Mouse (Mus musculus) midbrain, postnatal 0 days (tissue): ENCODE results near the gene Pld3. TPM values are rescaled to one million over a fixed set of nuclear protein-coding genes. Genes with fewer than 3 reads are reported as not detected.
A peak's percentile ranks its signal among the peaks of the same experiment; 100 is the strongest.

Source experiments
- ATAC-seq: fragments of 200-750 bp; cut with Nextera tagmentation; 2 replicates; pipeline ENCODE4 v1.8.0; 2017; ENCODE audit warnings: moderate number of reproducible peaks, mild to moderate bottlenecking, moderate TSS enrichment, moderate library complexity; ENCODE audit not compliant: low FRiP score
- DNase-seq: peaks from one replicate; pipeline ENCODE4 v3.0.0-alpha.2; 2015; ENCODE audit warnings: low spot score
- H3K27ac ChIP-seq: fragments of 300-500 bp; sonication (generic); 2 replicates; pipeline ENCODE4 v1.5.1; 2014; ENCODE audit warnings: low read depth, mild to moderate bottlenecking, low read length, mixed read lengths
- H3K27me3 ChIP-seq: fragments of 300-500 bp; sonication (generic); 2 replicates; pipeline ENCODE4 v1.6.1; 2014; ENCODE audit warnings: low read length, control low read depth, mixed read lengths; ENCODE audit not compliant: insufficient read depth
- H3K36me3 ChIP-seq: fragments of 300-500 bp; sonication (generic); 2 replicates; pipeline ENCODE4 v1.6.1; 2014; ENCODE audit warnings: low read length, control low read depth, mixed read lengths; ENCODE audit not compliant: insufficient read depth
- H3K4me1 ChIP-seq: fragments of 300-500 bp; sonication (generic); 2 replicates; pipeline ENCODE4 v1.6.1; 2014; ENCODE audit warnings: mild to moderate bottlenecking, control low read depth, antibody characterized with exemption, low read length, mixed read lengths; ENCODE audit not compliant: insufficient read depth
- H3K4me2 ChIP-seq: fragments of 300-500 bp; sonication (generic); 2 replicates; pipeline ENCODE4 v1.6.1; 2014; ENCODE audit warnings: low read depth, mild to moderate bottlenecking, low read length, mixed read lengths; ENCODE audit not compliant: poor library complexity, severe bottlenecking
- H3K4me3 ChIP-seq: fragments of 300-500 bp; sonication (generic); 2 replicates; pipeline ENCODE4 v1.5.1; 2014; ENCODE audit warnings: low read depth, mild to moderate bottlenecking, low read length, moderate library complexity
- H3K9ac ChIP-seq: fragments of 300-500 bp; sonication (generic); replicated peaks from 2 replicates; pipeline ENCODE4 v1.6.1; 2014; ENCODE audit warnings: mild to moderate bottlenecking, low read length, moderate library complexity, mixed read lengths; ENCODE audit not compliant: poor library complexity, severe bottlenecking
- H3K9me3 ChIP-seq: fragments of 300-500 bp; sonication (generic); 2 replicates; pipeline ENCODE4 v1.6.1; 2016; ENCODE audit warnings: low read length, control low read depth
- CTCF ChIP-seq: IDR thresholded peaks from 2 replicates; pipeline ENCODE4 v1.5.1; 2016; ENCODE audit warnings: antibody characterized with exemption, mild to moderate bottlenecking
- WGBS: fragments of 180-500 bp; shearing (Covaris S2); extraction: QIAGEN DNeasy Blood & Tissue Kit; methylation state at CpG from one replicate; pipeline ENCODE4 v1.1.7; 2014; 5-methylcytosine and 5-hydroxymethylcytosine counted together
- polyA plus RNA-seq: library from polyadenylated mRNA; unstranded; fragments of >200 nt; fragmentation: Nextera tagmentation; extraction: Ambion mirVana; gene quantifications from 2 replicates; pipeline ENCODE4 v1.2.1, GENCODE M21; 2015
- total RNA-seq: library from RNA; depleted of rRNA; stranded (reverse); fragments of >200 nt; gene quantifications from 2 replicates; pipeline ENCODE4 v1.2.3, GENCODE M21; 2014

Gene Pld3
- total and polyA plus RNA-seq, 2 experiments from 2014 or later, result 275 to 286 TPM

DNA sequence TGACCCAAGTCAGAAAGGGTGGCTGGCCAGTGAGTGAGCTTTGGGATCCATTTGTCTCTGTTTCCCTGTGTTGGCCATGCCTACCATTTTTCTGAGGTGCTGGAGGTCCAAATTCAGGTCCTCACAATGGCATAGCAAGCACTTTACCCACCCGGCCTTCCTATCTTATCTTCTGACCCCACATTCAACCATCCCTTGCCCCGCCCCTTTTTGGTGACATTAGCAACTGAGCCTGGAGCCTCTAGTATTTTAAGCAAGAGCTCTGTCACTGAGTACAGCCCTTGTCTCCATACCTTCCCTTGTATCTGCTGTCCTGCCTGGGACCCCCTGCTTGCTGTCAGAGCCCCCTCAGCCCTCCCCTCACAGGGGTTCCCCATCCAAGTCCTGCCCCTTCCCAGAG lies 17.6 kb downstream of the Pld3 start:
- Histone ChIP-seq H3K9me3 (no peaks in the 10 kb centered on the region), H3K4me3 (no peak overlapping the region), H3K4me1 (no peaks in the 10 kb centered on the region), H3K36me3 (peaks cover 74% of the 10 kb centered on the region), H3K27ac (no peak overlapping the region), H3K4me2 (no peak overlapping the region), H3K9ac (no peak overlapping the region), H3K27me3 (no peaks in the 10 kb centered on the region)
- no peak for DNase-seq
- WGBS, result 86% methylated on average over 2 of the region's 2 CpGs
- no peak for ATAC-seq
- no peak for TF ChIP-seq CTCF

DNA sequence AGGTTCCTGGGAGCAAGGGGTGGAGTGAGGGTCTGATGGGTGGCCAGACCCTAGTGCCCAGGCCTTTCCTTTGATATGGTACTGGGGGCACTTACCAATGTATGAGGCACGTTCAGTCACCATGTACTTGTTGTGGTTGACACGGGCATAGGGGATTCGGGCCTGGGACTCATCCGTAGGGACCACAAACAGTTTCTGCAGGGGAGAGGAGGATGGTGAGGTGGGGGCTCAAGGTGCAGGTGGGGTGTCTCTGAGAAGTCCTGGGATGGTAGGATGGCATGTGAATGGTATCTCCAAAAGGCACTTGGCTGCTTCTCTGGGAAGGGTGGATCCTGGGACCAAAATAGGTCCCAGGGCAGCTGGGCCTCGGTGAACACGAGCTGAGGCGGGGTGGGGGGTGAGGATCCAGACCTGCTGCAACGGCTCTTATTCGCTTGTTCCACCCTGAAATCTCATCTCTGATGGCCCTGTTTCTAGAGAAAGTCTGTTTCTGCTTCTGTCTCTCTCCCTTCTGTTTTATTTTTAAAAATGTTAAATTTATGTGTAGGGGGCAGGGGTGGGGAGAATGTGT lies 20.5 kb downstream of the Pld3 start:
- H3K4me3 ChIP-seq, result no peak overlapping the region
- no peaks in the 10 kb centered on the region for H3K4me1 ChIP-seq
- H3K36me3 ChIP-seq, result peaks cover 56% of the 10 kb centered on the region
- TF ChIP-seq CTCF, result no peak
- H3K27ac ChIP-seq, result no peak overlapping the region
- H3K27me3 ChIP-seq, result no peaks in the 10 kb centered on the region
- ATAC-seq (no peak), DNase-seq (no peak)
- no peak overlapping the region for H3K9ac ChIP-seq
- no peaks in the 10 kb centered on the region for H3K9me3 ChIP-seq
- H3K4me2 ChIP-seq, result no peak overlapping the region
- 90% methylated on average over 9 of the region's 9 CpGs for WGBS

DNA sequence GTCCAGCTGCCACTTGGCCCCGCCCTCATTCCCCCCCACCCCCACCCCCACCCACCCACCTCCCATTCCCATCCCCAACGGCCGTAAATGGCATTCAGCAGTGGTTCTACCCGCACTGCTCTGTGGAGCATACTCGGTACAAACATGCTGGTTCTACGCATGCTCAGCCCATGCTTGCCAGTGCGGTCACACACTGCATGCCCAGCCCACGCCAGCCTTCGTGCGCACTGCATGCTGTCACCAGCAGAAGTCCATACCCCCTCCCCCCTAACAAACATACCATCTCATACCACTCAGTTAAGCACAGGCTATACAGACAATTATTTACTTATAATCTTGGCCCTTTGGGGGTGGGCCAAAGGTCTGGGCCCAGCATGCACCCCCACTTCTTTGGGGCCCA lies 21.3 kb downstream of the Pld3 start:
- no peak overlapping the region for H3K4me3 ChIP-seq
- H3K27me3 ChIP-seq, result no peaks in the 10 kb centered on the region
- no peak overlapping the region for H3K9ac ChIP-seq
- no peak overlapping the region for H3K27ac ChIP-seq
- peaks cover 49% of the 10 kb centered on the region for H3K36me3 ChIP-seq
- 95% methylated on average over 10 of the region's 10 CpGs for WGBS
- peak; percentile 31 for ATAC-seq
- H3K4me1 ChIP-seq, result no peaks in the 10 kb centered on the region
- no peak for DNase-seq
- TF ChIP-seq CTCF, result no peak
- H3K9me3 ChIP-seq, result no peaks in the 10 kb centered on the region
- H3K4me2 ChIP-seq, result no peak overlapping the region

DNA sequence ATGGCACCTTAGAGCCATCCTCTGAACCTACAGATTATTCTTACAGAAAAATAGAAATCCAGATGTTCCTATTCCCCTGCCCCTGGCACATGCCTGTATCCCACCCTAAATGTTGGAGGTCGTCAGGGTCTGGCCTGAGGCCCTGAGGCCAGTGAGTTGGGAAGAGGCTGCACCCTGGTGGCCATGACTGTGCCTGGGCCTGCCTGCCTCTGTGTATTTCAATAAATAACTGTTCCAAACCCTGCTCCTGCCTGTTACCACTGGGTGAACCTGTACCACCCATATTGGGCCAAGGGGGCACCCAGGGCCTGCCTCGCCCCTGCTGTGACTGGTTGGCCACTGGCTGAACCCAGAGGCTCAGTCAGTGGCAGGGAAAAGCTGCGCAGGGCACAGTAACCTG lies 22.1 kb downstream of the Pld3 start:
- no peak for DNase-seq
- peaks cover 41% of the 10 kb centered on the region for H3K36me3 ChIP-seq

DNA sequence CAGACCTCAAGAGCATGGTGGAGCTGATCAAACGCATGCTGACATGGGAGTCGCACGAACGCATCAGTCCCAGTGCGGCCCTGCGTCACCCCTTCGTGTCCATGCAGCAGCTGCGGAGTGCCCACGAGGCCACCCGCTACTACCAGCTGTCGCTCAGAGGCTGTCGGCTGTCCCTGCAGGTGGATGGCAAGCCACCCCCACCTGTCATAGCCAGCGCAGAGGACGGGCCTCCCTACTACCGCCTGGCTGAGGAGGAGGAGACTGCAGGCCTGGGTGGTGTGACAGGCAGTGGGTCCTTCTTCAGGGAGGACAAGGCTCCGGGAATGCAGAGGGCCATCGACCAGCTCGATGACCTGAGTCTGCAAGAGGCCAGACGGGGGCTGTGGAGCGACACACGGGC lies 23.9 kb downstream of the Pld3 start:
- peaks cover 32% of the 10 kb centered on the region for H3K36me3 ChIP-seq
- no peak overlapping the region for H3K4me3 ChIP-seq
- no peaks in the 10 kb centered on the region for H3K27me3 ChIP-seq
- H3K9me3 ChIP-seq, result no peaks in the 10 kb centered on the region
- no peaks in the 10 kb centered on the region for H3K4me1 ChIP-seq
- no peak overlapping the region for H3K27ac ChIP-seq
- WGBS, result 84% methylated on average over 21 of the region's 21 CpGs
- H3K9ac ChIP-seq, result no peak overlapping the region
- no peak for TF ChIP-seq CTCF
- H3K4me2 ChIP-seq, result no peak overlapping the region
- no peak for ATAC-seq
- DNase-seq, result no peak

More for the DNA sequence above, 22.1 kb downstream of the Pld3 start:
- Histone ChIP-seq H3K27me3 (no peaks in the 10 kb centered on the region), H3K9ac (no peak overlapping the region), H3K9me3 (no peaks in the 10 kb centered on the region), H3K27ac (no peak overlapping the region), H3K4me2 (no peak overlapping the region), H3K4me1 (no peaks in the 10 kb centered on the region), H3K4me3 (no peak overlapping the region)
- peak; percentile 15; the same call in 1 of the 2 replicates for TF ChIP-seq CTCF
- no peak for ATAC-seq
- WGBS, result 78% methylated on average over 3 of the region's 3 CpGs

DNA sequence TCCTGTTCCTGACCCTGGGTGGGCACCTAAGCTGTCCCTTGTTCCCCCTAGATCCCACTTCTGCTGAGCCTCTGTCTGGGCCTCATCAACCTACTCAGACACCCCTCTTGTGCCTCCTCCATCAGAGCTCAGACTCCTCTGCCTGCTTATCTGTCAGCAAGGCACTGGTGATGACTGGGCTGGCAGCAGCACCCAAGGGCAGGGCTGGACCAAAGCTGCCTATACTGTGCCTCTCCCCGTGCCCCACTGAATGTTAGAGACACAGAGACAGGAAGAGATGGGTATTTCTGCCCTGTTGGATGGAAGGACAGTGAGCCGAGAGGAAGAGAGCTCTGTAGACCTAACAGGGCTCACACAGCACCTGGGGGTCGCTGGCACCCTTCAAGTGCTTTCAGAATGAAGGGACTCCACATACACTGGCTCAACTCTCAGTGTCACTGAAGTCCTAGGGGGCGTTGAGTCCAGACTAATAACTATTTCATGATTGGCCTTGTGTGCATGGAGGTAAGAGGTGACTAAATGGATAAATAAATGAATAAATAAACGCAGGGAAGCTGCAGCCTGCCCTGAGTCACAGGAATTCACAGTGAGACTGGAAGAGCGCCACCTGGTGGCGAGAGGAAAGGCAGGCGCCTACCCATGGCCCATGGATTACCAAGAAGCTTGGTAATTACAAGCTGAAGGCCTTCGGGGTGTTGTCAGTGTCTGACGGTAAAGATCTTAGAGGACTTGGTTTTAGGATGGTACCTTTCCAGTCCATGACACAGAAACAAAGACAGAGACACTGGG lies 26.8 kb downstream of the Pld3 start:
- Histone ChIP-seq H3K4me1 (no peaks in the 10 kb centered on the region), H3K4me2 (no peak overlapping the region), H3K27me3 (no peaks in the 10 kb centered on the region), H3K36me3 (peaks cover 13% of the 10 kb centered on the region), H3K27ac (0 out of 2 replicates have a peak overlapping the region, but pooled peaks have one; percentile 38), H3K9ac (no peak overlapping the region), H3K4me3 (no peak overlapping the region), H3K9me3 (no peaks in the 10 kb centered on the region)
- ATAC-seq (peak; percentile 75), DNase-seq (peak; percentile 90)
- TF ChIP-seq CTCF, result peak; percentile 98
- WGBS, result 19% methylated on average over 10 of the region's 10 CpGs
